Mouse (Mus musculus) left cerebral cortex, postnatal 4 days (tissue): ENCODE results near the gene Mef2c. TPM values are rescaled to one million over a fixed set of nuclear protein-coding genes. Genes with fewer than 3 reads are reported as not detected.
A peak's percentile ranks its signal among the peaks of the same experiment; 100 is the strongest.

Experiments
- DNase-seq: peaks from one replicate; pipeline ENCODE4 v3.0.0-alpha.2; 2022
- intact Hi-C: fragments of 180-260 bp; cut with DNase I; formaldehyde crosslinking; loops from one replicate; pipeline ENCODE4 v1.15.1; 2025
- total RNA-seq, 2 experiments: library from RNA; stranded (reverse); gene quantifications; 2 replicates each; pipeline ENCODE4 v1.2.3; 2021

Mef2c gene
- total RNA-seq, 2 experiments from 2014 or later = 1,096 to 1,344 TPM

DNA sequence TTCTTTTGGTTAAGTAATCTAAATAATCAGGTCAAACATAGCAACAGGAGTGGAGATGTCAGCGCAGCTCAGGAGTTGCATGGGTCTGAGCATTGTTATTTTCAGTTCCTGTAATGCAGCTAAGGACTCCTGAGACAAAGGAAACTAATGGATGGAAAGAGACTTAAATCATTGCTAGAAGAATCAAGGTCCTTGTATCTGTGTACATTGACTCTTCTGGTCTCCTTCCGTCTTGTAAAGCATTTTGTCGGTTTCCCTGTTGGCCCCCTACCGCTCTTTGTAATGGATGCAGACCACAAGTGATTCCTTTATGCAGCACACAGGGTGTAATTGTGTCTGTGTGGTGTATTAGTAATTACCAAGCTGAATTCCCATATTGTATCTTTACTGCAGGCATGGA is 101.0 kb downstream of the Mef2c start:
- intact Hi-C loops = no loop called here

DNA sequence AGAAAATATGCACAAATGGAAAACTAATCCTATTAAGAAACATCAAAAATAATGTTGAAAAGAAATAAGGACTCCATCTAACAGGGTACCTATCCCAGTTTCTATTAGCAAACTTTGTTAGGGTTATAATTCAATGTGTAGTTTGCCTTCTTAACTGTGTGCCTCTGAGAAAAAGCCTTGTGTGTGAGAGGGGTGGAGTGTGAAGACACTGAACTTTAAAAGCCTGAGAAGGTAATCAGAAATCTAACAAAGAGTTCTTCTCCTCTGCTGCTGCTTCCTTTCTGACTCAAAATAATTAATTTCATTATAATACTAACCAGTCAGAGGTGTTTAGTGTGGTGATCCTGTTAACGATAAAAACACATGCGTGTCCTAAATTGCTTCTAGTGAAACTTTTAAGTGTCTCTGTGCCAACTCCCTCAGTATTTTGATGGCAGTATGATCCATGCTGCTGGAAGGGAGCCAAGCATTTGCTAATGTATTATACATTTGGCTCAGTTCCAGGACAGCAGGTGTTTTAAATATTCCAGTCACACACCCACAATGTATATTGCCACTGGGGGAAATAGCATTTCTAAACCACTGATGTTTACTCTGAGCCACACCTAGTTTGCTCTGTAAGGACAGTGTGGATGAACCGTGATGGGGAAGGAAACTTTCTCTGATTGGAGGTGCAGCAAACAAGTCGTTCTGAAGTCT is 104.2 kb downstream of the Mef2c start:
- DNase-seq = peak; percentile 36
- intact Hi-C loops = no loop called here

More for the DNA sequence above, 101.0 kb downstream of the Mef2c start:
- no peak for DNase-seq

DNA sequence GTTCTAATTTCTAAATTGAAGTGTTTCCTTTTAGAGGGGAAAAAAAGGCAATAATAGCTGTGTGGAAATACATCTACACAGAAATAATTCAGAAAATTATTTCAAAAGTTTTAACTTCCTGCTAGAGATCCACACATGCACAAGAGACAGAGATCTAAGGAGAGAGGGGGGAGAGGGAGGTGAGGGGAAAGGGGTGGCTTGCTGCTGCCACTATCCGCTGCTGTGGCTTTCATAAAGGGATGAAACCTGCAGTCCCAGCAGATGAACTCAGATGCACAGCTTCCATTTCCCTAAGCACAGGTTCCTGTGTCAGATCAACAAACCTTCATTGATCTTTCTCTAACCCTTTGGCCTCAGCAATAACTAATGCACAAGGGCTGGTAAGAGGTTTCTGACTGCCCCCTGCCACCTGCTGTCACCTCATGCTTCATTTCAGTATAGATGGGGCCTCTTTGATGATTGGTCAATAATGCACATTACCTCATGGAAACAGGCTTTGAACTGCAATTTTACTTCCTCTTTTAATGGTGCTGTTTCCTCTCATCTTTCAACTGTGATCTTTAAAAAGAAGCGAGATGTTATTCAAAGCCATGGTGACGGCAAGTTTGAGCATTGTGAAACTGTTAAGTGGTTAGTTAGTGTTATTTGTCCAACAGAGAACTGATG is 105.2 kb downstream of the Mef2c start:
- DNase-seq = no peak
- intact Hi-C loops = no loop called here

DNA sequence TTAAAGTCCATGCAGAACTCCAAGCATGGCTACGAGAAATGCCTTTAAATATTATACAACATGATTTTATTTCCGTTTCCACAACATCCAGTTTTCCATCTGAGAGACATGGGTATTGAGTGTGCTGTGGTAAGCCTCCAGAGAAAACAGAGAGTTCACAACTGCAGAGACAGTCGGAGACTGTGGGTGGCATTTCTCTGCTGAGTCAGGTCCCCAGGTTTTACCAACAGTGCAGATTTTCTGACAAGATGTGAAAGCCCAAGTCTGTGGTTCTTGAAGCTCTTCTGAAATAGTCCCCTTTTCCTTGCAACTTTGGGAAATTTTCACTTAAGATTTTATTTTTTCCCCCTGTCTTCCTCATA is 105.7 kb downstream of the Mef2c start:
- intact Hi-C loops = no loop called here
- no peak for DNase-seq

DNA sequence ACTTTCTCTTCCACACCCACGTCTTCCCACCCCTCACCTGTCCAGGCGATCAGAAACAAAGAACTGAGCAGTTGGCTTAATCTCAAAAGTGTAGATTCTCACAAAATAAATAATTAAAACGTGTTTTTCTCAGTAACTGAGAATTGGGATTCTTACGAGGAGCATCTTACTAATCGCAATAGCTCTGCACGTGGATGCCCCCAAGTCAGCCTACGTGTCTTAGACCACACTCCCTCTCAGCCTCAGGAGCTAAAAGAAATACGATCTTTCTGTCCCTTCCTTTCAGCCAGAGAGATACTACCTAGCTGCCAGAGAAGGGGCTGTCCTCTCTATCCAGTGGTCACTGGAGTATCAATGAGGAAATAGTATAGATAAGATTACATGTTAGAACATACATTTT is 106.3 kb downstream of the Mef2c start:
- DNase-seq = no peak
- intact Hi-C loops = no loop called here

DNA sequence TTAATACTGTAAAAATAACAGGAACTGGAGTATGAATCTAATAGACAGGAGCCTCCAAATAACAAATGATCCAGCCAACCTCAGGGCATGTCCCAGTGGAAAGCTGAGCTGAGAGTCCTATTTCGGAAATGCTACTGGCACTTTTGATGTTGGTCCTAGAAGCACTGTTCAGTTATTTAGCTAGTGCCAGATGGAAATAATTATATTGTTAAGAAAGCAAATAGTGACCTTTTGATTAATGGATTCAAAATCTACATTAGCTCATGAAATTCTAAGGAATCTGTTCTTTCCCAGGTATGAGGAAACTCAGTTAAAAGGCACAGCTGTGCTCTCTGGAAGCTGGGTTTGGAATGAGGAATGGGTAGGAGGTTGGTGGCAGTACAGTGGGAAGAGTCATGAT is 108.4 kb downstream of the Mef2c start:
- DNase-seq = no peak
- intact Hi-C loops = no loop called here

DNA sequence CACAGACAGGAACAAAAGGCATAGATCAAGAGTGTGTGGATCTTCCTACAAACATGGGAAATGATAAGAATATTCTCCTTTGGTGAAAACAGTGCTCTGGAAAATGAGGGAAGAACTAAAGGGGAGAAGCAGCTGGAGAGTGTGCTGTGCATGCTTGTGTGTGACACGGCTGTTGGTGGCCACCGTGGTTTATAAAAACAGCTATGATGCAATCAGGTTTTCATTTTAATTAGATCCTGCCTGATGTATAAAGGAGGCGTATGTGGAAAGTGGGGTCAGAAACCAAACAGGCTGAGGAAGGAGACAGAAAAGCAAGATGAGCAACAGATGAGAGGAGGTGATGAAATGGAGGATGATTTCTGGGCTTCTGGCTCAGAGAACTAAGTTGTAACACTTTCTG is 112.0 kb downstream of the Mef2c start:
- intact Hi-C loops = no loop called here
- no peak for DNase-seq

DNA sequence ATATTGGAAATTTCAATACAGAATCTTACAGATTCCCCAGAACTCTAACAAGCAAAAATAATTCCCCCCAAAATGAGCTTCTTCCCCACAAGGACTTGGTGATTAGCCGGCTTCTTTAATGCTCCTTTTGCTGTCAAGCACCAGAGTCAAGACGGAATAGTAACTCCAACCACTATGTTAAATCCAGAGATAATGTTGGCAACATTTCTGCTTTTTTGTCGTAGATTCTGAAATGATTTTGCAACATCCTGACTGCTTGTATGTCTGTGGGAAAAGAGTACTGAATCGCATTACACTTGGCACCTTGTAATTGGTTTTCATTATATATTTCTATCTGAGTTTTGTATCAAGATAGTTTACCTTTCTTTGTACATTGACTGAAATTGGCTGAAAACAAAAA is 120.8 kb downstream of the Mef2c start:
- intact Hi-C loops = no loop called here
- DNase-seq = no peak

DNA sequence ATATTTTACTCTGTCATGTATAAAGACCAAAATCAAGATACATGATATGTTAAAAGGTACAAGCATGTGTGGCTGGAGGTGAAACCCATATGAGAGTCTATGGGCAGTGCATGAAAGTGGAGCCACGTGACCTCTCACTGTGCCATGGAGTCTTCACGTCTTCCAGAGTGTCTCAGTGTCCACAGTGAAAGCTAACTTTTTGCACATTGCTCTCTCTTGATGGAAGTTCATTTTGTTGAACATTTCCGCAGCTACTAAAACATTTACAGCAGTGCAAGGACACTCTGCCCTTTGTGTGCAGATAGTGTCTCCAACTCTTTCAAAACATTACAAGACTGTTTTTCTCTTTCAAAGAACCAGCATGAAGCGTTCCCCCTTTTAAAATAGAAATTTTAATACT is 123.6 kb downstream of the Mef2c start:
- intact Hi-C loops = no loop called here
- DNase-seq = no peak

DNA sequence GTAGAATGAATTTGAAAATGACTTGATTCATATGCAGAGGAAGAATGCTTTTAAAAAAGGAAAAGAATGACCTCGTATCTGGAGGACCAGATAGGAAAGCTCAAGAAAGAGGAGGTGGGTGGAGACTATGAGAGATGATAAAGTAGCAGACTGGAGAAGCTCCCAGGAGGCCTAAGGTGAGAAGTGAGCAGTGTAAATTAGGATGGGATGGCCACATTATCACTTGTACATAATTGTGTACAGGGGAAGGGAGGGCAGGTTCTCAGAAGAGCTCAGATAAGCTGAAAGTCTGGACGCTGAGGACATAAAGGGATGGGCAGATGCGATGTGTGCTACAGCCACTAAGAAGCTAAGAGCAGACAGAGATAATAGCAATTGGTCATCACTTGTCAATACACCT is 124.3 kb downstream of the Mef2c start:
- DNase-seq = no peak
- intact Hi-C loops = no loop called here

DNA sequence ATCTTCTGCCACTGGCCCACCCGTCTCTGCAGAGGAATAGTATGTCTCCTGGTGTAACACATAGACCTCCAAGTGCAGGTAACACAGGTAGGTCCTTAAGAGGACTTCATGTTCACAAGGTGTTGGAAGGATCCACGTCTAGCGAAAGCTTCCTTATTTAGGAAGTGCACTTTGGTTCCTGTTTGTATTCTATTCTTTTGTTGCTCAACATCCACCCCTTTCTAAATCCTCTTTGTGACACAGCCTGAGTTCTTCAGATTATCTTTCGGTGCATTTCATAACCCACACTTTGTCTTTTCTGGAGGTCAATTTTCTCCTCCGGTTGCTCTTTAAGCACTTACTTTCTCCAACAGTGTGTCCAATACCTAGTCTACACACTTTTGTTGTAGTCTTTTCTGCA is 129.3 kb downstream of the Mef2c start:
- intact Hi-C loops = no loop called here

DNA sequence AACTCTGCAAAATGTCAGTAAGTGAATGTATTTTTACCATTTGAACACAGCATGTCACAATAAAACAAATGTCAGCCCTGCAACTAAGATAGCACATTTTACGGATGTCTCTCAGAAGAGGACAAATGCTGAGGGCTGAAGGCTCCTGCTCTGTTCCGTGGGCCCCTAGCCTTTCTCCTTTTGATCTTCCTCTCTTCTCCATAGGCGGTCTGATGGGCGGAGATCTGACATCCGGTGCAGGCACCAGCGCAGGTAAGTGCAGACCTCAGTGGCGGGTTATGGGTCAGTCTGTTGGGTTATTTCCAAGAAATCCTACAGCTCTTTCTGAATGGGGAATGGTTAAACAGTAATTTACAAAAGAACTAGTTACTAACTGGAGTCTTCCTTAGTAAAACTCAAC is 131.4 kb downstream of the Mef2c start:
- intact Hi-C loops = no loop called here
- DNase-seq = no peak

More for the DNA sequence above, 129.3 kb downstream of the Mef2c start:
- DNase-seq = no peak

DNA sequence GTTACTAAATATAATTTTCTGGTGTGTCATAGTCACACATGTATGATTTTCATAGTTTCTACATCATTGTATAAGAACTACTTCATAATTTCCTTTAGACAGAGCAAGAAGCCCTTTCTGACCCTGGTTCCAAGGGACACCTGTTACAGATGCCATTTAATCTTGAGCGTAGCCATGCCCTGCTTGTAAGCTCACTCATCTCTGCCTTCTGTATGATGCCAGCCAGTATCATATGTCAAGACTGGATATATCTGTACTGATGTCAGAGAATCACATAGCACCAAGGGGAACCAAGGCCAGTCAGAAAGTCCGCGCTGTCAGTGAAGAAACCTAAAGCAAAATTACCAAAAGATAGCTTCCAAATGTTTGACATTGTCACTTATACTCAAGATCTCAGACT is 133.8 kb downstream of the Mef2c start:
- DNase-seq = no peak
- intact Hi-C loops = no loop called here

DNA sequence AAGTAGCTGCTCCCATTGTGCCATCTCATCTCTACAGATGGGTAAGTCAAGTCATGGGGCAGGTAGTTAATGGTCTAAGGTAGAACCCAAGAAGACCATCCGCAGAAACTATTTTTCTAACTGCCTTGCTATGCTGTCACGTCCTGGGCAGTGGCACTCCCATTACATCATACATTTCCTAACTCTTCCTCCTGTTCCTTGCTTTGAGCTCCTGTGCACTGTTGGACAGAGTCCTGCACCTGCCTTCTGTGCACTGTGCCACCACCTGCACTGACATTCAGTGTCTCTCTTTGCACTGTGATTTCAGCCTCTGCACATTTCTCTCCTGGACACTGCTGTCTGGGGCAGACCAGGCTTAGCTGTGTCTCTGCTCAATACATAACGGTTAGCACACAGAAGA is 134.9 kb downstream of the Mef2c start:
- DNase-seq = no peak

DNA sequence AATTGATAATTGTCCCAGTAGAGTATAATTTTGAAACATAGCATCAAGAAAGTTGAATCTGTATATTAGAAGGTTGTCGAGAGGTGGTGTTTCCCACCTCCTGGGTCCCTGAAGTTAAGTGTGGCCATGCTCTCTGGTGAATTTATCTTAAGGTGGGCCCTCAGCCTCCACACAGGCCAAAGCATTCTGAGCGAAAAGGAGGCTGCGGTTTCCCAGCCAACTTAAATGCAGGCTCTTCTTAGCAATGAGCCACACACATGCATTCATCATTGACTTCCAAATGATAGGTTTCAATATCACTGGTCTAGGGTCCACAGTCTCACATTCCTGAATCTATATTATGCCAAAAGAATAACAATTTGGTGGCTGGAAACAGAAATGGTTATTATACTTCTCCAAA is 145.2 kb downstream of the Mef2c start:
- no peak for DNase-seq
- intact Hi-C loops = no loop called here

More for the DNA sequence above, 134.9 kb downstream of the Mef2c start:
- intact Hi-C loops = no loop called here

DNA sequence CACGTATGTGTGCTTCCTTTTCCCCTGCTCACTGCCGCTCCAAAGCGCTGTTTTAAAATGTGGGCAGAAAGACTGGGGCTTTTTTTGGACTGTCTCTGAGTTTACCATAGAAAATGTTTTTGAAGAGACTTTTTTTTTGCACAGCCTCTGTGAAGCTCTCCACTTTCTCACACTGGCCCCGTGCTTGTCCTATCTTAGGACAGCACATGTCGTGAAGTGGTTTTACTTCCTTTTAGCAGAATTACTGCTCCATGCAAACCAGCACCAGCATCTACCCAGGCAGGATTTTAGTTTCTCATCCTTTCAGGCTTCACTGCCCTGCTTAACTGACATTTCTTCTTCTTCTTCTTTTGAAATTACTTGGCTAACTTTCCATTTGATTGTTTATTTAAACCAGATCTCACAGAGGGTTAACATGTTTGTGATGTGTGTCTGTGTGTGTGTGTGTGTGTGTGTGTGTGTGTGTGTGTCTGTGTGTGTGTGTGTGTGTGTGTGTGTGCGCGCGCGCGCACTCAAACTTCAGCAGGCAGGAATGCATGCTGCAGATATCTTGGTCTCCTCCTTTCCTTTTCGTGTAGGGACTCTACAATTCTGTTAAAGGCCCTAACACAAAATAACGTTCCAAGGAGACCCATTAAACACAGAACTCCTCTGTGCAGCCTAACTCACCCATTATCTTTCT is 146.1 kb downstream of the Mef2c start:
- intact Hi-C loops = no loop called here
- DNase-seq = no peak

DNA sequence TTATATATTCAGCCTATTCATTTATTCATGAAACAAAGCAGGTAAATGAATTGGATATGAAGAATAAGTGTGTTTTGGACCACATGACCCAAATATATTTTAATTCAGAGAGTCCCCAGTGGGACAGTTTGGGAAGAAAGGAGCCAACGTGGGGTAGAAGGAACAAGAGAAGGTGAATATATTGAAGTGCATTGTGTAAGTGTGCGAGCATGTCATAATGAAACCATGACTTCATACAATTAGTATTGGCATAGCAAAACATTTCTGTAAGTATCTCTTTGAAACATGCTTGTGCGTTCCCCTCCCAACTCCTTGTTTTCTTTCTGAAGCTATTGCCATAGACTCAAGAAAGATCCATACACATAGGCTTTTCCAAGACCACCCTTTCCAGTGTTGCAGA is 147.0 kb downstream of the Mef2c start:
- no peak for DNase-seq
- intact Hi-C loops = no loop called here

DNA sequence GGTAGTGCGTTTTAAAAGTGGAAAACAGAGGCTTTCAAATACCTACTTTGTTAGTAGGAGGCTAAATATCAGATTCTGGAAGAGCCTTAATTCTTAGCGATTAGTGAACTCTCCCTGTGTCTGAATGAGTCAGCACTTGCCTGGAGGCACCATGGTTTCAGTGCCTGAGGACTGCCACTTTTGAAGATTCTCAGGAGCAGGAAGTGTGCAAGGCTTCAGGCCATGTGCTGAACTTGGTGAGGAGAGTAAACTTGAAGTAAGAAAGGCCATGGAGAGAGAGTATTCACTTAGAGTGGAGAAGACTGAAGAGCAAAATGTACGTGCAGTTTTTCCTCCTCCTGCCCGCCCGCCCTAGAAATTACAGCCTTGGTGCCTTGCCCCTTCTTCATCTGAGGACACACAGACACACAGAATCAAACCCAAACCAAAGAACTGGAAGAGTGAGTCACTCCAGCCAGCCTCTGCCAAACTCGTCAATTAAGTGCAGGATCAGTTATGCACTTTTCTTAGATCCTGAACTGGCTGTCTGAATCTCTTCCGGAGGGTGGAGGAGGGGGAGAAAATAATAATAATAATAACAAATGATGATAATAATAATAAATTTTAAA is 148.2 kb downstream of the Mef2c start:
- no peak for DNase-seq
- intact Hi-C loops = no loop called here

DNA sequence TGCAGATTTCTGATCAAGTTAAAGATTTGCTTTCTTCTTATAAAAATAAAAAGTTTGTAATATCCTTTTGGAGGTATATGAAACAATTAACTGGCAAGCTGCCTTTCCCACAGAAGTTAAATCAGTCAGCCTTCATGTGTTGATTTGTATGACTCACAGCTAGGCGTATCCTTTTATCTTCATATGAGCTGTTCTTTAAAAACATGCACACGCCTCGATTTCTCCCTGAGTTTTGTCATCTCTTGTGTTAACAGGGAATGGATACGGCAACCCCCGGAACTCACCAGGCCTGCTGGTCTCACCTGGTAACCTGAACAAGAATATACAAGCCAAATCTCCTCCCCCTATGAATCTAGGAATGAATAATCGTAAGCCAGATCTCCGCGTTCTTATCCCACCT is 148.7 kb downstream of the Mef2c start:
- DNase-seq = no peak
- intact Hi-C loops = no loop called here

DNA sequence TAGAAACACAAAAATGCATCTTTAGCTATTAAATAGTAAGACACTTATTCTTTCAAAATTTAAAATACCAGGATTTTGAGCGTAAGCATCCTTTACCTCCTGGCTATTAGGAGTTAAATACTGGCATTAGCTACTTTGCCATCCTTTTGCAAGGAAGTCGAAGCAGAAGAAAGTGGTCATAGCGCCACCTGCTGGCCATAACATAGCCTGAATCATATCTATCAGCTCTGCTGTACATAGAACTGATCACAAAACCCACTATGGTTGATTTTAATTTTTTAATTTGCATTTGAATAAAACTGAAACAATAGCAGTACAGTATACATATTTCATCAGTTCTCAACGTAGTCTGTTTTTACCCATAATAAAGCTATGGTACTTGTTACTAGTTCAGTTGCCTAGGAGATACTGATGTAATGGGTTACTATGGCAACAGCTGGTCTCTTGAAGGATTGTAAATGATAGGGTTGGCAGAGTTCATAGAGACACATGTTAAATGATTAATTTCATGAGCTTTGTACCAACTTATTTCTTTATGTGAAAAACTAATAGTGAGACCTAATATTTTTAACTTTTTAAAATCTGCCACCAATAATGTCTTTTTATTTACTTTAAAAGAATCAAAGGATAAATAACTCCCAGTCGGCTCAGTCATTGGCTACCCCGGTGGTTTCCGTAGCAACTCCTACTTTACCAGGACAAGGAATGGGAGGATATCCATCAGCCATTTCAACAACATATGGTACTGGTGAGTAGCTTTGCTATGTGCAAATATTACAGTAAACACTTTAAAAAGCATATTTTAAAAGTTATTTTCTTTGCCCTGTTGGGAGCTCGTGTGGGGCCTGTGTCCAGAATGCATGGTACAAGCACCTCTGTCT is 151.3 kb downstream of the Mef2c start:
- intact Hi-C loops = loop anchor here (5.0 kb wide), 2 partner anchors 138 to 1873 kb away; partner anchors contain the start of gene Cetn3
- DNase-seq = peak; percentile 91

DNA sequence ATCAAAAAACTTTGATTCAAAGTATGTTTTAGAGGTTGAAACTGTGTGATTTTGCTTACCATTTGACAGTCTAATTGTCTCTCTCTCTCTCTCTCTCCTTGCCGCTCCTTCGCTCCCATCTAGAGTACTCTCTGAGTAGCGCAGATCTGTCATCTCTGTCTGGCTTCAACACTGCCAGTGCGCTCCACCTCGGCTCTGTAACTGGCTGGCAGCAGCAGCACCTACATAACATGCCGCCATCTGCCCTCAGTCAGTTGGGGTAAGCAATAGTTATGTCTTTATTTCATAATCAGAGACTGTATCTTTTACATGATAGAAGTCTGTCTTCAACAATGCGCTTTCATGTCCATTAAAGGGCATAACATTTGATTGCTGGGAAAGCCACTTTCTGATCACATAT is 152.3 kb downstream of the Mef2c start:
- intact Hi-C loops = loop anchor here (2.0 to 5.0 kb wide), 3 partner anchors 139 to 1874 kb away; partner anchors contain the start of gene Cetn3
- peak; percentile 38 for DNase-seq
